Mouse (Mus musculus) cortical plate, adult 2 months (tissue): ENCODE results near the gene Msl1.

ENCODE experiments used
- CTCF ChIP-seq: fragments of 200-500 bp; IDR thresholded peaks from 2 replicates; pipeline ENCODE4 v1.5.1; 2011; ENCODE audit warnings: mild to moderate bottlenecking, control low read depth, low read length; ENCODE audit not compliant: insufficient read depth; ENCODE audit errors: extremely low read depth
- POLR2A ChIP-seq: fragments of 200-500 bp; IDR thresholded peaks from 2 replicates; pipeline ENCODE4 v1.6.1; 2011; ENCODE audit warnings: mild to moderate bottlenecking, low read length, control low read depth; ENCODE audit not compliant: insufficient read depth; ENCODE audit errors: extremely low read depth

GRCm38 (mm10) chr11:98796515-98797216, 1.4 kb downstream of the Msl1 start:
- TF ChIP-seq POLR2A, result peak; percentile 66
- TF ChIP-seq CTCF, result no peak
